Comparison of ENCODE assay signal across 11 mouse cellular contexts in the genomic region with DNA sequence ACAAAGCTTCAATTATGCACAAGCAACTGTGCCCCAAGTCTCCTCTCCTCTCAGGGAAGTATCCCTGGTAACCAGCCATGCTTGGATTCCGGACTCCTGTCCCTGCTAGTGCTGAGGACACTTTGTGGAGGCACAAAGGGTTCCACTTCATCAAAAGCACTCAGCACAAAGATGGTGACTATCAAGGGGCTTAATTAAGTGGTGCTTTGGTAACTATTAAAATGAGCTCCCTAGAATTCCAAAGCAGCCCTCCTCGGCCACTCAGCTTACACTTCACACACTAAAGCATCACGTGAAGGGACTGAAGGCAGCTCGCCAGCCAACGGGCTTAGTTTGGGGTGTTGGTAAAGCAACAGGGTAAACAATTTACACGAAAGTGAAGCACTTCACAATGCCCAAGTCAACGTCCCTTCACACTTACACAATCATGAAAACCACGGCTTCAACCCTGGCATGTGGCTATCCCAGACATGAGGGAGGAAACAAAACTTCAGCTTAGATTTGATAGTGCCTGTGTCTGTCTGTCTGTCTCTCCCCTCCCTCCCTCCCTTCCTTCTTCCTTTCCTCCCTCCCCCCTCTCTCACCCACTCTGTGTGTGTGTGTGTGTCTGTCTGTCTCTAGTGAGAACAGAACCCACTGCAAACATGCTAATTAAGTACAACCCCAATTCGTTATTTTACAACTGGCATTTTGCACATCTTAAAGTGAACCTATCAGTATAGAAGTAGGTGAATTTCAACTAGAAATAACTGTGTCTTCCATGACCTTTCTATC. TPM values are rescaled to one million over a fixed set of nuclear protein-coding genes. Genes with fewer than 3 reads are reported as not detected.
DNase-seq lines count a peak whose midpoint lies in the region; ATAC-seq lines count a peak whose summit lies in the region.
"Had no signal": no experiment of that assay in that cellular context is flagged by ENCODE, and none has a peak within 500 bp of the region (broad histone marks: within the 10 kb centered on the region; RNA-seq: fewer than 3 reads in every experiment).

No protein-coding gene starts in this region.

- WGBS in forebrain, embryonic 12.5 days = 15% methylated on average over 9 of the region's 9 CpGs
- 38% methylated on average over 9 of the region's 9 CpGs for WGBS in neural tube, embryonic 14.5 days

- peak overlapping the region; percentile 29 for H3K4me2 ChIP-seq in forebrain, embryonic 12.5 days
- H3K4me2 ChIP-seq in neural tube, embryonic 14.5 days (ENCODE audit: low read depth, low read length) = no peak overlapping the region

- peak overlapping the region; percentile 70 for H3K27ac ChIP-seq in forebrain, embryonic 12.5 days
- H3K27ac ChIP-seq in neural tube, embryonic 14.5 days (ENCODE audit: low read depth, low read length) = no peak overlapping the region; the same call in 1 of the 2 replicates

- DNase-seq in layer of hippocampus, adult 9-11 months = peak; percentile 20
- DNase-seq in layer of hippocampus, adult 11-12 months (ENCODE audit: low spot score) = no peak
- peak; percentile 30 to 46 for DNase-seq in left cerebral cortex, postnatal 14 days (ENCODE audit: low spot score in 2 of 2)
- no peak for DNase-seq in adrenal gland, adult (ENCODE audit: inconsistent age in 2 of 2, low spot score in 1 of 2)
- no peak for DNase-seq in cerebellum, postnatal 4 days (ENCODE audit: low spot score in 2 of 2)
- DNase-seq in heart, postnatal 10 days = no peak
- DNase-seq: thymus, postnatal 14 days had no signal

- intact Hi-C loops in left cerebral cortex, postnatal 14 days (cut with DNase I) = no loop called here
- intact Hi-C loops in heart, postnatal 10 days (cut with DNase I) = no loop called here

- H3K9ac ChIP-seq in forebrain, embryonic 12.5 days = no peak overlapping the region
- no peak overlapping the region for H3K9ac ChIP-seq in neural tube, embryonic 14.5 days (replicated peaks; ENCODE audit: low read depth, low read length)

- peaks cover 55% of the 10 kb centered on the region for H3K27me3 ChIP-seq in forebrain, embryonic 12.5 days
- no peaks in the 10 kb centered on the region for H3K27me3 ChIP-seq in neural tube, embryonic 14.5 days (ENCODE audit: control insufficient read depth, insufficient read depth, low read length)

- ATAC-seq in forebrain, embryonic 12.5 days (ENCODE audit: low FRiP score) = peak; percentile 91
- ATAC-seq in neural tube, embryonic 14.5 days (ENCODE audit: low read depth) = peak; percentile 71

- H3K36me3 ChIP-seq in forebrain, embryonic 12.5 days (replicated peaks) = no peaks in the 10 kb centered on the region; the same call in 1 of the 2 replicates
- no peaks in the 10 kb centered on the region for H3K36me3 ChIP-seq in neural tube, embryonic 14.5 days (ENCODE audit: control insufficient read depth, insufficient read depth, low read length)

- no peaks in the 10 kb centered on the region for H3K9me3 ChIP-seq in forebrain, embryonic 12.5 days
- no peaks in the 10 kb centered on the region for H3K9me3 ChIP-seq in neural tube, embryonic 14.5 days (ENCODE audit: control insufficient read depth, low read length)
- H3K9me3 ChIP-seq: G1E had no signal

- H3K4me3 ChIP-seq in forebrain, embryonic 12.5 days (replicated peaks) = no peak overlapping the region; the same call in 1 of the 2 replicates
- H3K4me3 ChIP-seq in neural tube, embryonic 14.5 days (ENCODE audit: low read depth, low read length) = no peak overlapping the region
- H3K4me3 ChIP-seq: myocyte had no signal

- peaks cover 28% of the 10 kb centered on the region for H3K4me1 ChIP-seq in forebrain, embryonic 12.5 days
- H3K4me1 ChIP-seq in neural tube, embryonic 14.5 days (ENCODE audit: control insufficient read depth, insufficient read depth, low read length) = 0 out of 2 replicates have a peak, but pooled peaks cover 4% of the 10 kb centered on the region

RNA-seq across cellular contexts. Expression of gene Cox10, which starts 27.9 kb away (rescaled TPM):
- 21.9 and 22.4 TPM in 2 replicates for polyA plus RNA-seq in forebrain, embryonic 12.5 days (2016; fragmentation: Nextera tagmentation; extraction: Ambion mirVana)
- 10 to 100 TPM; 27.3 to 28.6 TPM for total RNA-seq in left cerebral cortex, postnatal 14 days (2021)
- polyA plus RNA-seq in neural tube, embryonic 14.5 days (2014; fragmentation: Nextera tagmentation; extraction: Ambion mirVana) = 28.3 and 29.0 TPM in 2 replicates
- total RNA-seq in heart, postnatal 10 days (2021) = 10 to 100 TPM; 71.2 to 72.1 TPM

Comparison
In these comparisons a context has a peak if more than half of its experiments do, and no peak if none do; other contexts are left out.
1. DNase-seq: peak in layer of hippocampus, adult 9-11 months (single experiment) and left cerebral cortex, postnatal 14 days (2 of 2); none in layer of hippocampus, adult 11-12 months (single experiment), adrenal gland, adult (0 of 2), cerebellum, postnatal 4 days (0 of 2) and heart, postnatal 10 days (0 of 2).